Mouse (Mus musculus): ENCODE results near the gene Ampd2.

- TF ChIP-seq POLR2A (IDR thresholded peaks at IDR 0.05; ENCODE audit: borderline replicate concordance, insufficient read depth, low read length) (no peak), CTCF (IDR thresholded peaks at IDR 0.05; ENCODE audit: borderline replicate concordance, insufficient read depth, low read depth, low read length) (no peak)
Observed at GRCm38 (mm10) chr3:108129367-108129766, 42.9 kb upstream of the Ampd2 start.

Measured in cerebellum, adult 2 months (tissue).